Mouse (Mus musculus) adrenal gland, adult (tissue): ENCODE measurements around the gene C730034F03Rik.
A peak's percentile ranks its signal among the peaks of the same experiment; 100 is the strongest.

Experiments used
- DNase-seq, 2 experiments: peaks; one replicate each; pipeline ENCODE4 v3.0.0; 2022 to 2023; ENCODE audit warnings: low spot score in 1 of 2; ENCODE audit not compliant: inconsistent age in 2 of 2

Gene C730034F03Rik

DNA sequence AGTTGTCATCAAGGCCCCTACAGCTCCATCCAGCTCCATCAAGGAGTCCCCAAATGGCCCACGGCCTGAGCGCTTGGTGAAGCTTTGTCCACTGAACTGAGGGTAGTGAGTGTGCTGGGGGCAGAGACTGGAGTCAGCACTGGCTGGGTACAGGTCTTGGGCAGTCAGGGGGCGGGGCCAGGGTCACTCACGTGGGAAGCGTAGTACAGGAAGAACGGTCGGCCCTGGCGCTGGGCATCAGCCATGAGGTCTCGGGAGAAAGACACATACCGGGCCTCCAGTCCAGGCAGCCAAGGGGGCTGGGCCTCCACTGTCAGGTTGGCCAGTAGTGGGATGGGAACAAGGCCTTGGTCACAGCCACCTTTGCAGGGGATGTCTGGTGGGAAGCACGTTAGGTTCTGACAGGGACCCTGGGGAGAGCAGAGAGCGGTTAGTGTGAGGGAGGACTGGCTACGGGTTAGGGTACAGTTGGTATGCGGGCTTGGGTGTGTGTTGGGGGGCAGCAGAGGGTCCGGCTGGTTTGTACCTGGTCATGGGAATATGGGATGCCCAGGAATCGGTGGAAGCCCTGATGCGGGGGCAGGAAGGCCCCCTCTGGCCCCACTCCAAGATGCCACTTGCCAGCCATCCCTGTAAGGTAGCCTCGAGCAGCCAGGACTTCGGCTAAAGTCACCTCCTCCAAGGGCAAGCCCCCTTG is 45.4 kb downstream of the C730034F03Rik start:
- peak; percentile 36 to 54 for DNase-seq

DNA sequence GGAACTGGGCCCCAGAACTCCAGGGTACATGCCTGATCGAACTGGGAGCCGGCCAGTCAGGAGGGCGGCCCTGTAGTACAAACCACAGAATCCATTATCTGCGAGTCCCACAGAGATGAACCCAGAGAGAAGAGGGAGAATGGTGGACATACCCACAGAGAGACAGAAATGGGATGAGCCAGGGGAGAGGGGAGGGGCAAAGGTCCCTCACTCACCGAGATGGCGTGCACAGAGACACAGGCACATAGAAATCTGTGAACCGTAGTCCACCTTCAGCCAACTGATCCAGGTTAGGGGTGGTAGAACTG is 45.9 kb downstream of the C730034F03Rik start:
- DNase-seq = no peak

DNA sequence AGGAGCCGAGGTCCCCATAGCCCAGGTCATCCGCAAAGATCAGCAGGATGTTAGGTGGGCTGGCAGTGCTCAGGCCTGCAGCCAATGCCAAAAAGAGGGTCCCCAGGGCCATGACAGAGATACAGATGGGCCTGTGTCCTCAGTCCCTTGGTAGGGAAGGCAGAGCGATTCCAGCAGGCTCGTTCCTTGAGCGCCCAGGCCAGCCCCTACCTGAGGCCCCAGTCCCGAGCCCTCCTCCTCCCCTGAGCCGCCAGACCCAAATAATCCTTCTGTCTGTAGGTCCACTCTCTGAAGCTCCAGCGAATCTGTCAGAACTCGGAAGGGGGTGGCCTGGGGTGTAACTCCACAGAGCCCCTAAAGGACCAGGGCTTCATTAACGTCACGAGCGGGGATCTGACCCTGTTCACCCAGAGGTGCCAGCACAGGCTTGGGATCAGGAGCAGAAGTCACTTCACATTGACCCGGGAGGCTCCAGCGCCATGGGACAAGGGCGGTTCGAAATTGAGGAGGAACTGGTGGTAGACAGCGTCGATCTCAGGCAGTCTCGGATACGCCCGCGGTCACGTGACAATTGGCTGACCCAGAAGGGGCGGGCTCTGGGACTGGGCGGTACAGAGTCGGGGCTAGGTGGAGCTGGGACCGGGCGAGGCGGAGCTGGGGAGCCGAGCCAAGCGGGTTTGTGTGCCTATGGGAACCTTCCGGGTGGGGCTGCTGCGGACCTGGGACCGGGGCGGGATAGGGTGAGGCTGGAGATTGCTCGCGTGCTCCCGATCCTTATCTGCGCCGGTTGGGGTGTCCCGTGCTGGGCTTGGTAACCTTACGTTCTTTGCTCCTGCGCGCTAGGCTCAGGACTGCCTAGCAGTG is 46.5 kb downstream of the C730034F03Rik start:
- peak; percentile 96 to 98 for DNase-seq

DNA sequence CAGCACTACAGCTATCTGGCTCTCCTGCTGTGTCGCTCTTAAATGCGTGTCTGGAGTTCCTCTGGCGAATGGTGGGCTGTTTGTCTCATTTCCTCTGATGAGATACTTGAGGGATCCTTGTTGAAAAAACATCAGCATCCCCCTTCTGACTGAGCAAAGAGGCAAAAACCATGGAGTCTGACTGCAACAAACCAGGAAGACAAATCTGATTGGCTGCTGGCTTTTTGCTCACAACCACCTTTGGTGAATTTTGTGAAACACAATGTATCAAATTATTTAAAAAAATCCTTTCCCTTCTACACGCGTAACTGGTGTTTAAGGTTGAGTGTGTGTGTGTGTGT is 47.1 kb downstream of the C730034F03Rik start:
- DNase-seq = no peak

DNA sequence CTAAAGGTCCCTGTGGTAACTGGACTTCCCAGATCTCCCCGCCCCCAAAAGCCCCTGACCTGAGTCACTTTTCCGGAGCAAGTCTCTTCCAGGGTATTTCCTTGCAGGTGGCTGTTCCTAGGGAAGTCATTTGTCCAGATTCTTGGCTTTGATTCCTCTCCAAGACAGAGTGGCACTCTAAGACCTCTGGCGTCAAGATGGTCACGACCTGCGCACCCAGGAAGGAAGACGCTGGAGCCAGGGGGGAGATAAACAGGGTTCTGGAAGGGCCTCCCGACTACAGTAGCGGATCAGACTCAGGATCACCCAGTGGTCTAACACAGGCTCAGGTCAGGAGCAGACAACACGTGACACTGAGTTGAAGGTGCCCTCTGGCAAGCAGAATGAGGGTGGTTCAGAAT is 47.7 kb downstream of the C730034F03Rik start, which contains the start of gene Arsa:
Gene Arsa, minus strand, starts transcription at position 335 of the 401 bp plus-strand sequence.
- DNase-seq = peak; percentile 55 to 83

DNA sequence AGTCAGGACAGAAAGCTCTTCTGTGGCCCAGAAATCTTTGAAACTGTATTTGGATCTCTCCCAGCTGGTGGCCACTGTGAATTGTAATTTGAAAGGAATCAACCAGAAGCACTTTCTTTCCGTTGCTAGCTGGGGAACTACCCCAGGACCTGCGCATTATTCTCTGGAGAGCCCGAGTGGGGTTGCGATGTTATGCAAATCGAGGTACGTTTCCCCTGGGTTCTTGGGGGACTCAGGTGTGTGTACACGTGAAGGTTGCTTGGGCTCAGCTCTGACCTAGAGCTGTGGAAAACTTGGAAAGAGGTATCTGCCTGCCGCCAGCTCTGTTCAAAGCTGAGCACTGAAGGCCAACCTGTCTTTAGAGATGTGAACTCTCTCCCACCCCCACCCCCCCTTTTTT is 48.4 kb downstream of the C730034F03Rik start:
- no peak for DNase-seq

DNA sequence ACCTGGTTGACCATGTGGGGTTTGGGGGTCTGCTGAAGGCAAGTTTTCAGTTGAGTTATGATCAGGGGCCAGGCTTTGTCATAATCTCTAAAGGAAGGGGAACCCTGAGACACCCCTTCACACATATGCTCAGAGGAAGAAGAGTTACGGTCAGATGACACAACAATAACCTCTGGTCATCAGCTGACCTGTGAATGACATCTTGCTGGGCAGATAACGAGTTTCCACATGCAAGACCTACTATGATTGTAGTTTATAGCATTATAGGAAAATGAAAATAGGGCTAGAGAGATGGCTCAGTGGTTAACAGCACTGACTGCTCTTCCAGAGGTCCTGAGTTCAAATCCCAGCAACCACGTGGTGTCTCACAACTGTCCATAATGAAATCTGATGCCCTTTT is 49.2 kb downstream of the C730034F03Rik start:
- DNase-seq = no peak
